Mouse (Mus musculus) myocyte (in vitro differentiated cells): ENCODE data around the gene Crb2. TPM values are rescaled to one million over a fixed set of nuclear protein-coding genes. Genes with fewer than 3 reads are reported as not detected.

Experiments
- H3K27me3 ChIP-seq: one replicate; pipeline ENCODE4 v1.6.1; 2011; ENCODE audit not compliant: control insufficient read depth, insufficient read depth, insufficient read length
- H3K36me3 ChIP-seq: one replicate; pipeline ENCODE4 v1.6.1; 2011; ENCODE audit not compliant: control insufficient read depth, insufficient read depth
- H3K4me2 ChIP-seq: one replicate; pipeline ENCODE4 v1.6.1; 2011; ENCODE audit warnings: low read depth, control low read depth
- H3K4me3 ChIP-seq: one replicate; pipeline ENCODE4 v1.5.1; 2011; ENCODE audit warnings: mild to moderate bottlenecking, control low read depth, moderate library complexity
- H3K79me2 ChIP-seq: one replicate; pipeline ENCODE4 v1.6.1; 2011; ENCODE audit not compliant: control insufficient read depth, insufficient read depth
- H3ac ChIP-seq: one replicate; pipeline ENCODE4 v1.6.1; 2011; ENCODE audit not compliant: control insufficient read depth, insufficient read length
- CEBPB ChIP-seq: IDR thresholded peaks from 2 replicates; pipeline ENCODE4 v1.6.1; 2011; ENCODE audit warnings: mild to moderate bottlenecking, moderate library complexity; ENCODE audit not compliant: poor library complexity, insufficient read depth, severe bottlenecking
- E2F4 ChIP-seq: IDR thresholded peaks from one replicate; pipeline ENCODE4 v1.6.1; 2011; ENCODE audit warnings: mild to moderate bottlenecking, control low read depth, moderate library complexity; ENCODE audit not compliant: insufficient read depth
- MAX ChIP-seq: IDR thresholded peaks from one replicate; pipeline ENCODE4 v1.6.1; 2011; ENCODE audit warnings: low read depth, mild to moderate bottlenecking, control low read depth
- MYOD1 ChIP-seq, 3 experiments: IDR thresholded peaks; one replicate each; pipeline ENCODE4 v1.6.1; 2011; ENCODE audit warnings: control low read depth in 2 of 3, low read depth in 2 of 3, mild to moderate bottlenecking in 2 of 3, moderate library complexity in 1 of 3; ENCODE audit not compliant: insufficient read length in 2 of 3, control insufficient read depth in 1 of 3
- MYOG ChIP-seq, 3 experiments: IDR thresholded peaks; one replicate each; pipeline ENCODE4 v1.6.1; 2011; ENCODE audit warnings: control low read depth in 2 of 3, low read depth in 2 of 3, mild to moderate bottlenecking in 2 of 3; ENCODE audit not compliant: insufficient read length in 2 of 3, control insufficient read depth in 1 of 3, insufficient read depth in 1 of 3
- POLR2A ChIP-seq: IDR thresholded peaks from one replicate; pipeline ENCODE4 v1.6.1; 2011; ENCODE audit warnings: low read depth, mild to moderate bottlenecking, control low read depth, moderate library complexity; ENCODE audit not compliant: insufficient read length
- POLR2AphosphoS2 ChIP-seq: IDR thresholded peaks from one replicate; pipeline ENCODE4 v1.6.1; 2011; ENCODE audit warnings: low read depth, control low read depth; ENCODE audit not compliant: insufficient read length
- REST ChIP-seq: IDR thresholded peaks from one replicate; pipeline ENCODE4 v1.6.1; 2011; ENCODE audit warnings: mild to moderate bottlenecking, control low read depth, moderate library complexity; ENCODE audit not compliant: insufficient read depth, insufficient read length
- SRF ChIP-seq: IDR thresholded peaks from one replicate; pipeline ENCODE4 v1.6.1; 2011; ENCODE audit warnings: low read depth; ENCODE audit not compliant: control insufficient read depth, insufficient read length
- TCF12 ChIP-seq: IDR thresholded peaks from one replicate; pipeline ENCODE4 v1.6.1; 2011; ENCODE audit warnings: mild to moderate bottlenecking, control low read depth; ENCODE audit not compliant: poor library complexity, insufficient read depth, severe bottlenecking
- TCF3 ChIP-seq: IDR thresholded peaks from one replicate; pipeline ENCODE4 v1.6.1; 2011; ENCODE audit warnings: low read depth, control low read depth; ENCODE audit not compliant: insufficient read length
- USF1 ChIP-seq: IDR thresholded peaks from one replicate; pipeline ENCODE4 v1.6.1; 2011; ENCODE audit warnings: low read depth, mild to moderate bottlenecking, control low read depth, moderate library complexity
- polyA plus RNA-seq: library from polyadenylated mRNA; unstranded; fragments of >200 nt; fragmentation: generic; extraction: Trizol; gene quantifications from one replicate; pipeline ENCODE4 v1.2.1, GENCODE M21; 2012; ENCODE audit warnings: missing spikeins

The Crb2 gene
- polyA plus RNA-seq, 1 experiment: not detected

DNA sequence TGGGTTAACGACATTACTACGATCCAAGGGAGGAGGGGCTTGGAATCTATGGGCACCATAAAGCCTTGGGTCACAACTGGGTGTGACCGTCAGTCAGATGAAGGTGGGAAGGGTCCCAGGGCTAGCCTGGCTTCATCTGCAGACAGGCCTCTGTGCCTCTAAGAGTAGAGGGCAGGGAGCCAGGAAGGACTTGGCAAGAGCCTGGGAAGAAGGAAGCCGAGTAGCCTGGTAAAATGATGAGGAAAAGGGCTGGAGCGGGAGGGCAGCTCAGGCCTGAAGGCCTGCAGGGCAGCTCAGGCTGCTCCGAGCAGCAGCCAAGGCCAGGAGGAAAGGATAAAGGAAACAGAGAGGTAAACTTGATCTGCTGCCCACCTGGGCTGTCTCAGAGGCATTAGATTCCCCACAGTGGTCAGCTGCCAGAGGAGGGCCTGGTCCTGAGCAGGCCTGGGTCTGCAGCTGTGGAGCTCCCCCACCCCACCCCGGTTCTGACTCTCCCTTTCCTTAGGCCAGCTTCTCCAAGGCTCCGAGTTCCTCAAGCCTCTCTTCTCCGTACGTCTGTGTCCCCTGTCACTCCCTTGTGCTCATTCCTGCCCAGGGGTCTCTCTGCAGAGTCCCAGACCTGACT, 27.5 kb upstream of the Crb2 start:
- Histone ChIP-seq H3K4me3 (no peak overlapping the region), H3ac (no peak overlapping the region), H3K36me3 (no peaks in the 10 kb centered on the region), H3K27me3 (peaks cover 18% of the 10 kb centered on the region), H3K4me2 (no peak overlapping the region), H3K79me2 (no peaks in the 10 kb centered on the region)
- no peak for TF ChIP-seq MYOG (IDR thresholded peaks at IDR 0.05; ENCODE audit: control insufficient read depth in 1 of 3, insufficient read depth in 1 of 3, insufficient read length in 2 of 3, low read depth in 2 of 3)
- TF ChIP-seq CEBPB: no peak
- TF ChIP-seq E2F4: no peak
- TF ChIP-seq TCF12: no peak
- no peak for TF ChIP-seq REST
- no peak for TF ChIP-seq POLR2A
- no peak for TF ChIP-seq SRF
- no peak for TF ChIP-seq MAX
- no peak for TF ChIP-seq TCF3
- no peak for TF ChIP-seq MYOD1 (IDR thresholded peaks at IDR 0.05; ENCODE audit: control insufficient read depth in 1 of 3, insufficient read length in 2 of 3, low read depth in 2 of 3)
- no peak for TF ChIP-seq USF1
- no peak for TF ChIP-seq POLR2AphosphoS2

GRCm38 (mm10) chr2:37749323-37749722, 26.7 kb upstream of the Crb2 start:
- H3K36me3 ChIP-seq: no peaks in the 10 kb centered on the region
- no peak overlapping the region for H3ac ChIP-seq
- H3K79me2 ChIP-seq: no peaks in the 10 kb centered on the region
- H3K4me2 ChIP-seq: no peak overlapping the region
- peaks cover 17% of the 10 kb centered on the region for H3K27me3 ChIP-seq
- H3K4me3 ChIP-seq: no peak overlapping the region
- no peak for TF ChIP-seq POLR2AphosphoS2
- TF ChIP-seq TCF3: no peak
- TF ChIP-seq MYOD1 (IDR thresholded peaks at IDR 0.05; ENCODE audit: control insufficient read depth in 1 of 3, insufficient read length in 2 of 3, low read depth in 2 of 3): no peak
- TF ChIP-seq SRF: no peak

- Histone ChIP-seq H3ac (no peak overlapping the region), H3K4me2 (no peak overlapping the region), H3K36me3 (no peaks in the 10 kb centered on the region), H3K4me3 (no peak overlapping the region), H3K27me3 (peaks cover 21% of the 10 kb centered on the region), H3K79me2 (no peaks in the 10 kb centered on the region)
- TF ChIP-seq CEBPB (no peak), MYOG (IDR thresholded peaks at IDR 0.05; ENCODE audit: control insufficient read depth in 1 of 3, insufficient read depth in 1 of 3, insufficient read length in 2 of 3, low read depth in 2 of 3) (no peak), MYOD1 (IDR thresholded peaks at IDR 0.05; ENCODE audit: control insufficient read depth in 1 of 3, insufficient read length in 2 of 3, low read depth in 2 of 3) (no peak), SRF (no peak), USF1 (no peak), TCF12 (no peak), POLR2A (no peak), E2F4 (no peak), POLR2AphosphoS2 (no peak), TCF3 (no peak), MAX (no peak), REST (no peak)
Observed at GRCm38 (mm10) chr2:37751114-37751513, 24.9 kb upstream of the Crb2 start.

GRCm38 (mm10) chr2:37756220-37756930, 19.7 kb upstream of the Crb2 start:
- H3K36me3 ChIP-seq: no peaks in the 10 kb centered on the region
- no peak overlapping the region for H3K4me3 ChIP-seq
- H3K4me2 ChIP-seq: no peak overlapping the region
- no peak overlapping the region for H3ac ChIP-seq
- TF ChIP-seq CEBPB (no peak), USF1 (no peak), POLR2A (no peak), REST (no peak), TCF12 (no peak), E2F4 (no peak), MAX (no peak), SRF (no peak), POLR2AphosphoS2 (no peak), TCF3 (no peak), MYOD1 (IDR thresholded peaks at IDR 0.05; ENCODE audit: control insufficient read depth in 1 of 3, insufficient read length in 2 of 3, low read depth in 2 of 3) (no peak), MYOG (IDR thresholded peaks at IDR 0.05; ENCODE audit: control insufficient read depth in 1 of 3, insufficient read depth in 1 of 3, insufficient read length in 2 of 3, low read depth in 2 of 3) (no peak)
- peaks cover 32% of the 10 kb centered on the region for H3K27me3 ChIP-seq
- no peaks in the 10 kb centered on the region for H3K79me2 ChIP-seq

DNA sequence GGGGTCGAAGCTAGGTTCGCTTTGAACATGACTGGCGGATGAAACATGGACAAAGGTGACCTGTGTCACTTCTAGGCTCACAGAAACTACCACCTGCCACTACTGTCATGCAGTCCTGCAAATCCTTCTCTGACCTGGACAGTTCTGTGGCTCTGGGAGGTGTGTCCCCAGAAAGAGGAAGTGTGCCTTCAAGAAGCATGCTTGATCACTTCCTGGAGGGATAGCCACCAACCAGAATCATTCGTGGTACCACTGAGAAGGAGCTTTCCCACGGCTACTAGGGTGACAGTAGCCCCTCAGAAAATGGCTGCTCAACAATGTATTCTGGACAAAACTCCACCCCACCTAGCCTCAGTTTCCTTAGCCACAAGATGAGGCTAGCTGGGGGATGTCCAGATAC, 19.0 kb upstream of the Crb2 start:
- no peak for TF ChIP-seq E2F4
- TF ChIP-seq MYOD1 (IDR thresholded peaks at IDR 0.05; ENCODE audit: control insufficient read depth in 1 of 3, insufficient read length in 2 of 3, low read depth in 2 of 3): no peak
- TF ChIP-seq TCF3: no peak
- TF ChIP-seq REST: no peak
- no peak for TF ChIP-seq MYOG (IDR thresholded peaks at IDR 0.05; ENCODE audit: control insufficient read depth in 1 of 3, insufficient read depth in 1 of 3, insufficient read length in 2 of 3, low read depth in 2 of 3)
- no peak for TF ChIP-seq POLR2A
- no peak for TF ChIP-seq SRF
- TF ChIP-seq MAX: no peak
- no peak for TF ChIP-seq POLR2AphosphoS2
- TF ChIP-seq TCF12: no peak
- no peak for TF ChIP-seq USF1
- TF ChIP-seq CEBPB: no peak
- no peak overlapping the region for H3K4me2 ChIP-seq
- H3K36me3 ChIP-seq: no peaks in the 10 kb centered on the region
- no peaks in the 10 kb centered on the region for H3K79me2 ChIP-seq
- H3ac ChIP-seq: no peak overlapping the region
- H3K27me3 ChIP-seq: peaks cover 36% of the 10 kb centered on the region
- no peak overlapping the region for H3K4me3 ChIP-seq
